Mouse (Mus musculus) megakaryocyte progenitor cell, adult 5-6 weeks (primary cell): Measurements from ENCODE around the gene Gm12216. TPM values are rescaled to one million over a fixed set of nuclear protein-coding genes. Genes with fewer than 3 reads are reported as not detected.

Source experiments
- ATAC-seq: replicated peaks from 2 replicates; pipeline ENCODE4 v1.8.0; 2016; ENCODE audit warnings: mild to moderate bottlenecking, moderate TSS enrichment, inconsistent platforms; ENCODE audit not compliant: poor library complexity
- total RNA-seq, 2 experiments: library from RNA; stranded (forward) in 1 of 2; stranded (reverse) in 1 of 2; fragments of 157-497, 149-512 nt in 1 of 2; fragments of 200-1000 nt in 1 of 2; gene quantifications; 2 replicates each; pipeline versions ENCODE4 v1.2.3 to v1.2.4; 2015 to 2017

Gene Gm12216
- total RNA-seq, 2 experiments from 2014 or later = 0.21 to 2.4 TPM

DNA sequence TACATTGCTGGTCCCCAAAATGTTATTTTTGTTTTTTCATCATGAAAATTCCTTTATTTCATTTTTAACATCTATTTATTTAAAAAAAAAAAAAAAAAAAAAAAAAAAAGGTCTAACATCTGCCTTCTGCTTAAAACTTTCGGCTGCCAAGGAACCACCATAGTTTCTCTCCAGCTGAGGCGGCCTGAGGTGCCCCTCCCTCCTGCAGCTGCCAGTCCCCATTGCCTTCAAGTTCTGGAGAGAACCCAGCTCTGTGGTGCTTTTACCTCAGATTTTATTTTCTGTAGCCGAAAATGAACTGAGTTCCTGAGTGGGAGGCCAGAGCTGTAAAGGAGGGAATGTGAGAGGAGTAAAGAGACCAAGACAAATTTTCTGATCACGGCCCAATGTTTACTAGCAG, 109.8 kb downstream of the Gm12216 start:
- ATAC-seq = no peak

DNA sequence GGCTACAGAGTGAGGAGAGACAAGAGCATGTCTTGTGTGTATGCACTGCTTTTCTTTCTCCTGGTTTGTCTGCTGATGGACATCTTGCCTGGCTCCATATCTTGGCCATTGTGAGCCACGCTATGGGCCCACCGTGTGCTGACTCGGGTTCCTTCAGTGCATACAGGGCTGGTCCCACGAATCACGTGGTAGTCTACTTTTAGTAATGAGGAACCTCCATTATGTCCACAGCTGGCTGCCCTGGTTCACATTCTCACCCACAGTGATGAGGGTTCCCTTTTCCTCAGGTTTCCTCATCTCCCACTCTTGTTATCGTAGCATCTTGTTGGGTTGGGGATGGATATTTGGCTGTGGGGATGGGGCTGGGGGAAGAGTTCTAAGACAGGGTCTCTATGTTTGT, 110.4 kb downstream of the Gm12216 start:
- peak; percentile 86 for ATAC-seq

DNA sequence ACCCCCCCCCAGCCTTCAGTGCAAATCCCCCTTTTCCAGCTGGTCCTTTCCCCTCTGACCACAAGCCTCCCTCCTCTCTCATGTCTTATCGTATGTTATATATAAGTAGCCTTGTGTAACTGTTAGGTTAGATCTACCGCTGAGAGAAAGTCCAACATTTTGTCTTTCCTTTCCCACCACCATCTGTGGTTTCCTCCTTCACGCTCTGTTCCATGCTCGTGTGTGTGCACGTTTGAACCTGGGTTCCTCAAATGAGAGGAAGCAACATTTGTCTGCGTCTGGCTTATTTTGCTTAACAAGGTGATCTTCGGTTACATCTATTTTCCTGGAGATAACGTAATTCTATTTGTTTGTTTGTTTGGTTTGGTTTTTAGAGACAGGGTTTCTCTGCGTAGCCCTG, 111.1 kb downstream of the Gm12216 start:
- peak; percentile 50 for ATAC-seq

DNA sequence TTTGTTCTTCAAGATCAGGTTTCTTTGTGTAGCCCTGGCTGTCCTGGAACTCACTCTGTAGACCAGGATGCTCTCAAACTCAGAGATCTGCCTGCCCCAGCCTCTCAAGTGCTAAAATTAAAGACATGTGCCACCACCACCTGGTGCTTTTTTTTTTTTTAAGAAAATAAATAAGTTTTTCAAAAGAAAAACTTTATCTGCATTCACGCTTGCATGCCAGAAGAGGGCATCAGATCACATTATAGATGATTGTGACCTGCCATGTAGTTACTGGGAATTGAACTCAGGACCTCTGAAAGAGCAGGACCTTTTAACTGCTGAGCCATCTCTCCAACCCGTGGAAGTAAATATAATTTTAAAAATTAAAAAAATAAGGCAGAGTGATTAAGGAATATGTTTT, 113.8 kb downstream of the Gm12216 start:
- ATAC-seq = no peak

DNA sequence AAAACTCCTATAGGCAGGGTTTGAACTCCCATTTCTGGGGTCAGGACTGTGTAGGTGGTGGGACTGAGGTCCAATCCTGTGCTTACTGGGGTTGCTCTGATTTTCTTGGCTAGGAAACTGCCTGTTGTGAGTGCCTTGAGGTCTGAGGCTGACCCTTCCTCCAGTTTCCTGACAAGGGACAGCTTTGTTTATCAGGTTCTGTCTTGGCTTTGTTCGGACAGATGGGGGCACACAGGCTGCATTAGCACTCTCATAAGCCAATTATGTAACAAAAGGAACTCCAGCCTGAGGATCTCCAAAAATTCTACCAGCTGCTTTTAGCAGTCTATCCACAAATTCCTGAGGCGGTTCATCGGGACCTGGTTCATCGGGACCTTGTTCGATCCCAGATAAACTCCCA, 116.7 kb downstream of the Gm12216 start:
- no peak for ATAC-seq

DNA sequence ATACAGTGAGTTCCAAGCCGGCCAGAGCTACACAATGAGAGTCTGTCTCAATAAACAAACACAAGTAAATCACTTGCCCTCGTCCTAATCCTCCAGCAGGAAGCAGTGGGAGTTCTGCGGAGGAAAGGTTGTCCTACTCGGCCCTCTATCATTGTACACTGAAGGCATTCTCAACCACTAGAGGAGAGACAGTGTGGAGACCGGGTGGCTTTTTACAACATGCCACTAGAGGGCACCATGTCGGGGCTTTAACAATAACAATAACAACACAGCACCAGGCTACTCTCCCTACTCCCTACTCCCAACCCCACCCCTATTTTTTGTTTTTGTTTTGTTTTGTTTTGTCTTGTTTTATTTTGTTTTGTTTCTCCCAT, 121.5 kb downstream of the Gm12216 start:
- ATAC-seq = peak; percentile 81

DNA sequence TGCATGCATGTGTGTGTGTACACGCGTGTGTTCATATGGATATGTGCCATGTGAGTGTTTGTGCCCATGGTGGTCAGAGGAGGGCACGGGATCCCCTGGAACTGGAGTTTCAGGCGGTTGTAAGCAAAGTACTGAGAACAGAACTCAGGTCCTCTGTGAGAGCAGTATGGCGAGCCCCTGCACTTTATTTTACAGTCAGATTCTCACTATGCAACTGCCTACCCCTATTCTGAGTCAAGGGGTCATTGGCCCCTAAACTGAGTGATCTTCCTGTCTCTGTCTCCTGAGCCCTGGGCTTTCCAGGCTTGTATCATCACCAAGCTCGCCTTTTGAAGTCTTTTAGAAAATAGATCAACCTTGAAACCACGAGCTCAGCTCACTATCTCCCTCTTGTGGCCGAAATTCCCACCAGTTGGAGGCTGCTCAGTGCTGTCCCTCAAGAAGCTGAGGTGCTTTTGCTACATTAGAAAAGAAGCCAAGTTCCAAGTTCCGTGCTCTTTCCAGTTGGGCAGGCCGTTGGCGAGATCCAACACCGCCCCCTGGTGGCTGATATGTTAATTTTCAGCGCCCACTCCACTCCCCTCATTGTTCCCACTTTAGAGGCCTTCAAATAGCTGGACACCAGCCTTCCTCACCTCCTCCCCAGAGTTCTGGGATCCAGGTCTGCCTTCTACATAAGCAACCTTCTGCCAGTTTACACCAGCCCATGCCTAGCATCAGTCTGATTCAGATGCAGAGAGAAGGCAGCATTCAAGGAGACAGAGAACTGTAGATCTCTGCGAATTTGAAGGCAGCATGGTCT, 122.1 kb downstream of the Gm12216 start:
- peak; percentile 80 for ATAC-seq

DNA sequence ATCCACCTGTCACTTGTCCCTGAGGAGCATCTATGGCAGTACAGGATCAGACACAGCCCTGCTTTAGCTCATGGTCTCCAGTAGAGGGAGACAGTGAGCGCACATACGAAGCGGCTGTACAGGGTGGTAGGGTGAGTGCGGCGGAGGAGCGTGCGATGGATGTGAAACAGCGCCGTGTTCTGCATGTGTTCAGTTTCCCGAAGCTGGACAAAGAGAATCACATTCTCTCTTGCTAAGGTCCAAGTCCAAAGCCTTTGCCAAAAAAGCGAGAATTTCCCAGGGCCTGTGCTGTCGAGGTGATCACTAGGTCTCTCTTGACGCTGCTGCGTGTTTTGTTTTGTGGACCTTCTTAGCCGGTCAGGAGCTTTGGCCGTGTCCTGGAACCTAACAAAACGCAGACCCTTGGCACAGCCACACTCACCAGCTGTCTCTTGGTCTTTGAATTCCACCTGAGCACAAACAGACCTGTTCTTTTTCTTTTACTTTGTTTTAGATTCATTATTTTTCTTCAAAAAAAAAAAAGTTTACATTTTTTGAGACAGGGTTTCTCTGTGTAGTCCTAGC, 123.3 kb downstream of the Gm12216 start:
- ATAC-seq = peak; percentile 87

DNA sequence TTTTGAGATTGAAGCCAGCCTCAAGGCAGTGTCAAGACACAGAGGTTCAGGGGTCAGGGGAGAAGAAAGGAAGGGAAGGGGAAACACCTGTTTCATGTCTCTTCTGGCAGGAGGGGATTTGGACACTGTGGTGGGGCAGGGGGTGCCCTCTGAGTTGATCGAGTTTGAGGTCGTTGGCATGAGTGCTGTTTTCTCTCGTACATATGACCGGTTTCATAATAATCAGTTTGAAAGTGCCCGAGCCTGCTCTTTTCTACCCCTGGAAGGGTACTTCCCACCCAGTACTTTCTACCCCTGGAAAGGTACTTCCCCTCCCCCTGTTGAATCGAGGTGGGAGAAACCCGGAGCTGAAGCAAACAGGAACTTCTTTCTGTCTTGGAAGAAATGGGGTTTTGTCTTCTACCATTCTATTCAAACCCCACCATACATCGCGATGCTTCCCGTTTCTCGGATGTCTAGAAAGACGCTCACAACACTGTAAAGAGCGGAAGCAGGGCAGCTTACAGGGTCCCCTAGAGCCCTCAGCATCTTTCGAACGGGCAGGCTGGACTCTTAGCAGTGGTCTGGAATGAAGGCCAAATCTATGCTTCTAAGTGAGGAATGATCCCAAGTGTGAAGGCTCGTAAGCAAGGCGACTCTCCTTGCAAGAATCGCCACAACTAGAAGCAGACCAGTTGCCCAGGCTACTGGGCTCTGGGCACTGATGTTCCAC, 123.9 kb downstream of the Gm12216 start:
- ATAC-seq = no peak

DNA sequence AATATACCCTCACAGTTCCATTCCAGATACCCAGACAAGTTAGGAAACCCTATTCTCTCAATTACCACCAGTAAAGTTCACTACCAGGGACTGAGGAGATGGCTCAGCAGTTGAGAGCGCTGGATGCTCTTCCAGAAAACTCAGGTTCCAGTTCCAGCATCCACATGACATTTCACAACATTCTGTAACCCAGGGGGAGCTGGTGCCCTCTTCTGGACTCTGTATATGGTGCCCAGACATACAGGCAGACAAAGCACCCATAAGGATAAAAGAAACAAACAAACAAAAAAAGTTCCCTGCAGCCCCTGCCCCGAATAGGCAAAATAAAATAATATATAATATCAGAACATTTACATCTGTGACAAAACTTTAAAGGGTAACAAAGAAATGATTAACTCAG, 124.6 kb downstream of the Gm12216 start:
- no peak for ATAC-seq

DNA sequence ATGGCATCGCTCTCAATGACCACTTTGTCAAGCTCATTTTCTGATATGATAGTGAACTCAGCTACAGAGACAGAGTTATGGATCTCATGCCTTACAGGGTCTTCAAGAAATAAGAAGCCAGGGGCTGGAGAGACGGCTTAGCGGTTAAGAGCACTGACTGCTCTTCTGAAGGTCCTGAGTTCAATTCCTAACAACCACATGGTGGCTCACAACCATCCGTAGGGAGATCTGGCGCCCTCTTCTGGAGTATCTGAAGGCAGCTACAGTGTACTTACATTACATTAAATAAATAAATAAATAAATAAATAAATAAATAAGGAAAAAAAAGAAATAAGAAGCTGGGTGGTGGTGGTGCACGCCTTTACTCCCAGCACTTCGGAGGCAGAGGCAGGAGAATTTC, 125.2 kb downstream of the Gm12216 start:
- no peak for ATAC-seq

Other genes starting within 250 kb of the Gm12216 start
- gene Il4, start 240.6 kb downstream of the Gm12216 start, total RNA-seq (2015) = not detected in 2 replicates
- gene Il4, start 240.6 kb downstream of the Gm12216 start, total RNA-seq (2017) = not detected in 2 replicates
- gene Il13, start 224.6 kb downstream of the Gm12216 start, total RNA-seq (2015) = not detected in 2 replicates
- gene Il13, start 224.6 kb downstream of the Gm12216 start, total RNA-seq (2017) = not detected in 2 replicates
- 49.3 and 57.7 TPM in 2 replicates for gene Rad50, start 151.9 kb downstream of the Gm12216 start, total RNA-seq (2015)
- gene Rad50, start 151.9 kb downstream of the Gm12216 start, total RNA-seq (2017) = 66.5 and 79.1 TPM in 2 replicates
- gene Il5, start 138.5 kb downstream of the Gm12216 start, total RNA-seq (2015) = not detected in 2 replicates
- not detected in 2 replicates for gene Il5, start 138.5 kb downstream of the Gm12216 start, total RNA-seq (2017)
- gene Irf1, start 89.2 kb downstream of the Gm12216 start, total RNA-seq (2015) = 25.0 and 29.8 TPM in 2 replicates
- 32.9 and 46.8 TPM in 2 replicates for gene Irf1, start 89.2 kb downstream of the Gm12216 start, total RNA-seq (2017)
- not detected in 2 replicates for gene Gm17334, start 86.1 kb downstream of the Gm12216 start, total RNA-seq (2015)
- gene Gm17334, start 86.1 kb downstream of the Gm12216 start, total RNA-seq (2017) = 0.37 TPM in 1 of 2 replicates, not detected in the other
- 8.3 and 11.3 TPM in 2 replicates for gene Slc22a5, start 32.4 kb upstream of the Gm12216 start, total RNA-seq (2015)
- 8.0 and 12.7 TPM in 2 replicates for gene Slc22a5, start 32.4 kb upstream of the Gm12216 start, total RNA-seq (2017)
- gene Slc22a21, start 121.1 kb upstream of the Gm12216 start, total RNA-seq (2015) = 1.4 and 3.0 TPM in 2 replicates
- 0.71 and 2.3 TPM in 2 replicates for gene Slc22a21, start 121.1 kb upstream of the Gm12216 start, total RNA-seq (2017)
- 22.2 and 23.6 TPM in 2 replicates for gene Slc22a4, start 168.8 kb upstream of the Gm12216 start, total RNA-seq (2015)
- gene Slc22a4, start 168.8 kb upstream of the Gm12216 start, total RNA-seq (2017) = 15.3 and 22.6 TPM in 2 replicates
- gene Pdlim4, start 209.8 kb upstream of the Gm12216 start, total RNA-seq (2015) = not detected in 2 replicates
- gene Pdlim4, start 209.8 kb upstream of the Gm12216 start, total RNA-seq (2017) = 0.17 TPM in 1 of 2 replicates, not detected in the other
- gene P4ha2, start 240.8 kb upstream of the Gm12216 start, total RNA-seq (2015) = 0.05 and 0.15 TPM in 2 replicates
- gene P4ha2, start 240.8 kb upstream of the Gm12216 start, total RNA-seq (2017) = 0.21 and 0.44 TPM in 2 replicates